Mouse (Mus musculus) limb, embryonic 10.5 days (tissue): ENCODE results near the gene Erh. TPM values are rescaled to one million over a fixed set of nuclear protein-coding genes. Genes with fewer than 3 reads are reported as not detected.

Experiments
- polyA plus RNA-seq: library from polyadenylated mRNA; unstranded; fragments of >200 nt; fragmentation: Nextera tagmentation; extraction: Ambion mirVana; gene quantifications from 2 replicates; pipeline ENCODE4 v1.2.1, GENCODE M21; 2016

Gene Erh
- polyA plus RNA-seq, 1 experiment from 2014 or later: 520 TPM

Other genes starting within 250 kb of the Erh start
- 9.3 and 12.8 TPM in 2 replicates for gene Dcaf5, start 207.7 kb downstream of the Erh start, polyA plus RNA-seq
- 25.9 and 29.7 TPM in 2 replicates for gene Exd2, start 181.2 kb downstream of the Erh start, polyA plus RNA-seq
- 5.1 and 6.1 TPM in 2 replicates for gene Galnt16, start 126.1 kb downstream of the Erh start, polyA plus RNA-seq
- gene Slc39a9, start 458 bp downstream of the Erh start, polyA plus RNA-seq: 24.7 and 26.0 TPM in 2 replicates
- gene Plekhd1, start 48.2 kb upstream of the Erh start, polyA plus RNA-seq: 0.13 TPM in 2 replicates
- 0.04 and 0.06 TPM in 2 replicates for gene Ccdc177, start 116.3 kb upstream of the Erh start, polyA plus RNA-seq
- gene Susd6, start 146.2 kb upstream of the Erh start, polyA plus RNA-seq: 10.0 and 12.0 TPM in 2 replicates